Mouse (Mus musculus) kidney, postnatal 14 days (tissue): ENCODE results near the gene Radil.
A peak's percentile ranks its signal among the peaks of the same experiment; 100 is the strongest.

Experiments
- DNase-seq: peaks from one replicate; pipeline ENCODE4 v3.0.0; 2022; ENCODE audit warnings: mixed read lengths

The Radil gene

GRCm38 (mm10) chr5:142478829-142479435 is 72.0 kb downstream of the Radil start:
- peak; percentile 84 for DNase-seq

GRCm38 (mm10) chr5:142477866-142478615 is 72.9 kb downstream of the Radil start:
- no peak for DNase-seq

DNA sequence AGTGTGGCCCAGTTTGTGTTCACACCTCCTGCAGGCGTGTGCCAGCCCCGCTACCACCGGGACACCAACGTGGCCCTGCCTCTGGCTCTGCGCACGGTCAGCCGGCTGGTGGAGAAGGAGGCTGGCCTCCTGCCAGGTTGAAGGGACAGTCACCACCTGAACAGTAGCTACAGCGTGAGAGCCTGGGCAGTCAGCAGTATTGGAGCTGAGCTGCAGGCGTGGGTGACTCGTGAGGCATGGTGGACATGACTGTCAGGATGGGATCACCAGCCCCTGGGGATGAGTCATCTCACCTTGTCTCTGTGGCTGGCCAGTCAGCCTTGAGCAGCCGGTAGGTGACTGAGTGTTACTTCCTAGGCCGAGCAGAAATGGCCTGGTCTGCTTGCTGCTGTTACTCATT is 73.6 kb downstream of the Radil start:
- peak; percentile 43 for DNase-seq

DNA sequence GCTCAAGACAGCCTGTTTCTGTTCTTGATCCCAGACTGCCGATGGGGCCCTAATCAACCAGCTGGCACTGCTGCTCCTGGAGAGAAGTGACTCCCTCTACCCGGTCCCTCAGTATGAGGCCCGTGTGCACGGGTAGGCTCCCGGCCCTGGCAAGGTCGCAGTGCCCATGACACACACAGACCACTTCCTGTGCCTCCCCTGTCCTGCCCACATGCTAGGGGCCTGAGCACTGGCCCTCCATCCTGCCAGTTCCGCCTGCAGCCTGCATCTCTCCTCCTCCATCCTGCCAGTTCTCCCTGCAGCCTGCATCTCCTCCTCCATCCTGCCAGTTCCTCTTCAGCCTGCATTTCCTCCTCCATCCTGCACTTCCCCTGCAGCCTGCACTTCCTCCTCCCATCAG is 75.2 kb downstream of the Radil start:
- no peak for DNase-seq

DNA sequence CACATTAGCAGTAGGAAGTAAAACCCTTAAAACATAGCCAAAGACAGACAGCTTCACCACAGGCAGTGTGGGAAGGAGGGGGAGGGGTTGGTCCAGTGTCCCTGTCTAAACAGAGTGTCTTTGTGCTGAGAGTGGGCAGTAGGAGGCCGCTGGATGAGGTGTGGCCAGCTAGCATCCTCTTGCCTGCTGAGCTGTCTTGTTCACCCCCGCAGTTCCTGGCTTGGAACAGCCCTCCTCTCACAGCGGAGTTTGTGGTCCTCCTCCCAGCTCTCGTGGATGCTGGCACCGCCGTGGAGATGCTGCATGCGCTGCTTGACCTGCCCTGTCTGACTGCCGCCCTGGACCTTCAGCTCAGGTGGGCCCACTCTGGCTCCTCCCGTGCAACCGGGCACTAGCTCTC is 77.2 kb downstream of the Radil start:
- DNase-seq, result no peak

- no peak for DNase-seq
These were observed 81.1 kb downstream of the Radil start for GRCm38 (mm10) chr5:142469796-142470195.

- no peak for DNase-seq
These were observed 82.5 kb downstream of the Radil start for GRCm38 (mm10) chr5:142468375-142468774.

DNA sequence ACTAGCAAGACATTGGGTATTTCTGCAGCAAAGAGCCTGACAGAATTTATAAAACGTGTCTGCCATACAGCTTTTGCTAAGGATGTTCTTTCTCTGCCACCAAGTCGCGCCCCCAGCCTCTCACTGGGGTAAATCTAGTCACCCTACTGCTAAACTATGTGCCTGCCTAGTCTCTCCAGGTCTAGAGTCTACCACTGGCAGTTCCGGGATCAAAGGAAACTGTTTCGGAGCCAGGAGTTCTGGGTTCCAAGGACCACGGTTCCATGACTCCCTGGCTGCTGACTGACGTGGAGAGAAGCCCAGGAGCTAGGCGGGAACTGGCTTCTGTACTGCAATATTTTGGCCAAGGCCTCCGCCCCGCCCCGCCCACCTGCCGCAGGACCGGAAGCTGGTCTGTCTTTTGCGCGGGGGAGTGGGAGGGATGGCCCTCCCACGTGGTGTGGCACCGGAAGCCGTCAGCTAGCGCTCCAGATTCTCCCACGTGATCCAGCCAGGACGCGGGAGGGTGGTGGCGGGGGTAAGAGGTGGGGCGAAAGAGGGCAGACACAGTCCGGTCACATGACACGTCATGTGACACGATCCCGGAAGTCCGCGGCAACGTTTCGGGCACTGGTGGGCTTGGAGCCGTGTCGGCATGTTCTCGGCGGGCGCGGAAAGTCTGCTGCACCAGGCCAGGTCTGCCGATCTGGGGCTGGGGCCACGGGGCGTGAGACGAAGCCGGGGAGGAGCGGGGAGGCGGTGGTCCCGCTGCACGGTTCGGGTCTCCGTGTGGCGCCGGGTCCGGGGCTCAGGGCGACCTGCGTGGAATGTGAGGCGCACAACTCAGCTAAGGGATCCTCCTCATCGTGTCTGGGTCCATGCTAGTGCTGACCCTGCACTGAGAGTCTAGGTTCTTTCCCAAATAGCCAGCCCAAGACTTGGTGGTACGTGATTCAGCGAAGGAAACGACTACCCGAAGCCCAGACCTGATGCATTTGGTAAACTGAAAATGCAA is 87.1 kb downstream of the Radil start, which contains the start of gene Ap5z1:
Gene Ap5z1, plus strand, starts transcription at position 484 of the 994 bp plus-strand sequence.
- peak; percentile 97 for DNase-seq

DNA sequence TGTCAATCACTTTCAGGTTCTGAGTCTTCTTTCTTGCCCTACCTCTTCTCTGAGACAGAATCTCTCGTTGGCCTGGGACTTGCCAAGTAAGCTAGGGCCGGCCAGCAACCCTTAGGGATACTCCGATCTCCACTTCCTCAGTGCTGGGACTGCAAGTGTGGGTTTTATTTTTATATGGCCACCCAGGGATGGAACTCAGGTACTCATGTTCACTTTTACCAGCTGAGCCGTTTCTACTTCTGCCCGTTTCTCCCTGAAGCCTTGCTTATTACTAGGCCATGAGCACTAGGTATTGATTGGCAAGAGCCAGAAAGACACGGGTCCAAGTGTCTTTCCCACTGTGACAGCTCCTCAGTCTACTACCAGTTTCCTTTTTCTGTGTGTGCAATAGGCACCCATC is 87.9 kb downstream of the Radil start:
- no peak for DNase-seq

- DNase-seq, result no peak
These were observed 88.3 kb downstream of the Radil start for GRCm38 (mm10) chr5:142462641-142462948.

DNA sequence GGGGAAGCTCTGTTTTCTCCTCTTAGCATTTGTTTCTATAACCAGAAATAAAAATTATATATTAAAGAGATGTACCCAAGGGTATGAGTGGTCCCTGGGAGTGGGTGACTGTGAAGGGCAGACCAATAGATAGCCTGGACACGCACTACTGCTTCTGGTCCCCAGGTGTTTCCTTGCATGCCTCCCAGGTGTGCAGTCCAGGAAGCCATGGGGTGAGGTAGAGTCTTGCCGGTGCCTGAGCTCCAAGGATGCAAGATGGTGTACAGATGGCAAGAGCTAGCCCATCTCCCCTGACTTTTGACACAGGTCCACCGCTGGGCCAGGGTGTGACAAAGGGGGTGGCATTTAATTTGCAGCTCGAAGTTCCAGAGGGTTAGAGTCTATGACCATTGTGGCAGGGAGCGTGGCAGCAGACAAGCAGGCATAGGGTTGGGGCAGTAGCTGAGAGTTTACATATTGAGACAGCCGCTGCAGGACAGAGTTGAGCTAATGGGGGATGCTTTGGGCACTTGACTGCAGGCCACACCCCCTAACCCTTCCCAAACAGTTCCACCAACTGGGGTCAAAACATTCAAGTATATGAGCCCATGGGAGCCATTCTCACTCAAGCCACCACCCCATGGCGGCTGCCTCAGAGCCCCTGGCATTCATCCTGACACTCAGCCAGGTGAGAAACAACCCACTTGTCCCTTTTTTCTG is 88.8 kb downstream of the Radil start:
- DNase-seq, result no peak

- DNase-seq, result no peak
These were observed 91.1 kb downstream of the Radil start for GRCm38 (mm10) chr5:142459834-142460233.

GRCm38 (mm10) chr5:142458791-142459557 is 91.9 kb downstream of the Radil start:
- DNase-seq, result no peak

DNA sequence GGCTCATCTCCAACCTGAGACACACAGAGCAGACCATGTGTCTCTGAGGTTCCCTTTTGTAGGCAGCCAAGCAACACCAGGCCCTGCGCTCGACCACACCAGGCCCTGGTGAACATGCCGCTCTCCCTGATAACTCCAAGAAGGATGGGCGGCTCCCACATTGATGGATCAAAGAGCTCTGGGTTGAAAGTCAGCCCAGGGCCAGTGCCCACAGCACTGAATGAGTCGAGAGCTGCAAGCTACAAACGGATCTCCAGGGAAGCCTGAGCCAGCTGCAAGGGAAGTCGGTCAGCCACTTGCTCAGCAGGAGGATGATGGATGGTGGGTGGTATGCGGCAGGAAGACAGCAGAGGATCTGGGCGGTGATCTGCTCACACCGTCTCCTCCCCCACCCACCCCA is 93.6 kb downstream of the Radil start:
- peak; percentile 72 for DNase-seq

DNA sequence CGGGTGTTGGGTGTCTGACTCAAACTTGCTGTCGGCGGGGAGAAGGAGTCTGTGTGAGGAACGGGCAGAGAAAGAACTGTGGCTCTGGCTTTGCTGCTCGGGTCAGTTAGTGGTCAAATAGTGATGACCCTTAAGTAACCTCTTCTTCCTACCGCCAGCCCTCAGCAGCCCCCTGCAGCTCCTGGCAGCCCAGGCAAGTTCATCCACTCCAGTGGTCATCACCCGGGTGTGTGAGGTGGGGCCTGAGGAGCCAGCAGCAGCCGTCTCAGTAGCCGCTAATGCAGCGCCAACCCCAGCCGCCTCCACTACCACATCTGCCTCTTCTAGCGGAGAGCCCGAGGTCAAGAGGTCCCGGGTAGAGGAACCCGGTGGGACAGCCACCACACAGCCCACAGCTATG is 94.6 kb downstream of the Radil start:
- DNase-seq, result no peak

- DNase-seq, result no peak
These were observed 97.2 kb downstream of the Radil start for GRCm38 (mm10) chr5:142453742-142454141.

DNA sequence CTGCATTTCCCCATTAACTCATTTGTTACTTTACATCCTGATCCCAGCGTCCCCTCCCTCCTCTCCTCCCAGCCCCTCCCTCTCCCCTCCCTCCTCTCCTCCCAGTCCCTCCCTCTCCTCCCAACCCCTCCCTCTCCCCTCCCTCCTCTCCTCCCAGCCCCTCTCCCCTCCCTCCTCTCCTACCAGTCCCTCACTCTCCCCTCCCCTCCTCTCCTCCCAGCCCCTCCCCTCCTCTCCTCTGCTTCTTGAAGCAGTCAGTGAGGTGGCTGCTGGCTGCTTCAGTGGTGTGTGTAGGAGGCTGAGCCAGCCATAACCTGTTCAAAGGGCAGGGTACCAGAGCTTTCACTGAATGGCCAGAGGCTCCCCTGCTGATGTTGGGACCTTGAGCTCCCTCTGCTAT is 99.1 kb downstream of the Radil start:
- DNase-seq, result peak; percentile 63

GRCm38 (mm10) chr5:142450846-142451245 is 100.1 kb downstream of the Radil start:
- no peak for DNase-seq

DNA sequence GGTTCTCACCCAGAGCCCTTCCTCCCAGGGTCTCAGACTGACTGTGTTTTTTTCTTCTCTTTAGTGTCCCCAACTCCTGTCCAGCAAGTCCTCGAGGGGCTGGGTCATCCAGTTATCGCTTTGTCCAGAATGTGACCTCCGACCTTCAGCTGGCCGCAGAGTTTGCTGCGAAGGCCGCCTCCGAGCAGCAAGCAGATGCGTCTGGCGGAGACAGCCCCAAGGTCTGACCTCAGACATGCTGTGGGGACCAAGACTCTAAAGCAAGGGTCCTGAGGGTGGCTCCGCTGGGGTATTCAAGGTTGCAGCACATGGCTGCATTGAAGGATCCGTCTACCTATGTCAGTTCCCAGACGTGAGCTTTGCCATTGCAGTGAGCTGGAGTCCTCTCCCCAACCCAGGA is 102.3 kb downstream of the Radil start:
- DNase-seq, result no peak

DNA sequence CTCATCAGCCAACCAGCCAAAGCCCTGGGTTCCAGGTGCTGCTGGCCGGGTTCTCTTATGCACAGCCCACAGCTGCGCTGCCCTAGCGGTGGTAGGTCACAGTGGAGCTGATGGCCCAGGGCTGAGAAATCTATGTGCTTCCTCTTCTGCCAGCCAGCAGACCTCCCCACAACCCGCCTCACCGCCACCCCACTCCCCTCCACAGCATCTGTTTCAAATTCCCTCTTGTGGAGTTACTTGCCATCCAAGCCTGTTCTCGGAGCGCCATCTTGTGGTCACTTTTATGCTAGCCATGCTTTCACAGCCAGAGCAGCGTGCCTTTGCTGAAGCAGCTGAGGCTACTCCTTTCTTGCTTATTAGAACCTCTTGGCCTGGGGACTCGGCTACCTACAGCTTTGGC is 102.8 kb downstream of the Radil start:
- peak; percentile 90 for DNase-seq

DNA sequence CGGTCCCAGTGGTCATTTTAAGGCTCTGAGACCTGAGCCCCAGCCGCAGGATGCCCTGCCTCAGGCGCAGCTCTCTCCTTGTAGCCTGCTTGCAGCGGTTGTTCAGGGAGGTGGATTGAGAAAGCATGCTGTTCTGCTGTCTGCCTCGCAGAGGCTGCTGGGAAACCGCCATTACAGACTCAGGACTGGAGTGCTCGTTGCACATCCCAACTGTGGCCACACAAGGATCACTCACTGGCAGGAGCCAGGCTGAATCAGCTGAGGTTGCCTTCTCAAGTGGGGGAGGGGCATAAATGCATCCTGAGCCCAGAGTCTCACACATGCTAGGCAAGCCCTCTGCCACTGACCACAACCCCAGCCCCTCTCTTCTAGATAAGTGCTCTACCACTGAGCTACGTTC is 105.2 kb downstream of the Radil start:
- no peak for DNase-seq
